40 mouse cellular contexts compared by ENCODE assay signal in the genomic region with DNA sequence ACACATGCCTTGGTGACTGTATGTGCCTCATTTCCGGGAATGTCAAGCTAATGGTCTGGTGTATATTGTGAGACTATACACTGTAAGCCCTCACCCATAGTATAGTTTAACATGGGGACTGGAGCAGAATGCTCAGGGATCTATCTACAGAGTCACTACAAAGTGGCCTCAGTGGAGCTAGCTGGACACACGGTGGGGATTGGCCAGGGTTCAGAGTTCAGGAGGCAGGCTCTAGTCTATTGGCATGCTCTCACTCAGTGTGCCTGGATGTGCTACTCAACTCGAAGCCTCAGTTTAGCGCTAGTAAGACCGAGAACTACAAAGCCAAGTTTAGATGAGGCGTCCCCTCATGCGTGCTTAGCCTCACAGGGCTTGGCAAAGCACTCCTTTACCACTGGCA. TPM values are rescaled to one million over a fixed set of nuclear protein-coding genes. Genes with fewer than 3 reads are reported as not detected.
"Had no signal": no experiment of that assay in that cellular context is flagged by ENCODE, and none has a peak within 500 bp of the region (broad histone marks: within the 10 kb centered on the region; RNA-seq: fewer than 3 reads in every experiment).

No protein-coding gene starts in this region.

- H3K9me3 ChIP-seq: forebrain, embryonic 15.5 days; heart, embryonic 10.5 days; heart, embryonic 13.5 days; heart, embryonic 15.5 days; kidney, embryonic 15.5 days; limb, embryonic 13.5 days; limb, embryonic 15.5 days; liver, embryonic 12.5 days had no signal

- H3K9ac ChIP-seq: forebrain, embryonic 15.5 days; forebrain, postnatal 0 days; heart, embryonic 13.5 days; heart, embryonic 15.5 days; kidney, embryonic 15.5 days; limb, embryonic 13.5 days; limb, embryonic 15.5 days; liver, embryonic 12.5 days; liver, embryonic 14.5 days had no signal

- ATAC-seq: forebrain, embryonic 15.5 days; forebrain, postnatal 0 days; hindbrain, postnatal 0 days; intestine, embryonic 16.5 days; liver, embryonic 12.5 days had no signal

- H3K4me1 ChIP-seq: forebrain, embryonic 15.5 days; liver, embryonic 12.5 days had no signal

- DNase-seq: forebrain, postnatal 0 days; gastrocnemius, postnatal 14 days; gastrocnemius, postnatal 36 days; heart, adult 18-20 months; heart, postnatal 14 days; heart, postnatal 36 days; kidney, adult 11 months; kidney, adult 8-10 months; kidney, postnatal 10 days; layer of hippocampus, adult 9-11 months; layer of hippocampus, postnatal 36 days; left cerebral cortex, postnatal 4 days had no signal

- H3K4me2 ChIP-seq: forebrain, embryonic 15.5 days; heart, embryonic 13.5 days; heart, embryonic 15.5 days; kidney, embryonic 15.5 days; limb, embryonic 13.5 days; limb, embryonic 15.5 days; liver, embryonic 12.5 days had no signal

- H3K27ac ChIP-seq: forebrain, embryonic 15.5 days; heart, embryonic 10.5 days; heart, embryonic 13.5 days; heart, embryonic 15.5 days; hindbrain, postnatal 0 days; kidney, embryonic 15.5 days; liver, embryonic 12.5 days; liver, embryonic 14.5 days had no signal

- H3K4me3 ChIP-seq: forebrain, embryonic 15.5 days; heart, embryonic 10.5 days; heart, embryonic 13.5 days; heart, embryonic 15.5 days; kidney, embryonic 15.5 days; limb, embryonic 13.5 days; limb, embryonic 15.5 days; liver, embryonic 12.5 days had no signal

- H3K27me3 ChIP-seq: forebrain, embryonic 15.5 days; heart, embryonic 13.5 days; heart, embryonic 15.5 days; kidney, embryonic 15.5 days; limb, embryonic 13.5 days; limb, embryonic 15.5 days; liver, embryonic 12.5 days had no signal

RNA-seq across cellular contexts. Expression of a gene that starts 49.6 kb away (rescaled TPM):
- total RNA-seq: forebrain, postnatal 0 days; gastrocnemius, adult 18-20 months; gastrocnemius, adult 8-10 months; gastrocnemius, postnatal 14 days; gastrocnemius, postnatal 36 days; heart, adult 18-20 months; heart, adult 8-10 months; heart, postnatal 14 days; heart, postnatal 36 days; hematopoietic stem cell, adult 5-6 weeks; hindbrain, postnatal 0 days; layer of hippocampus, adult 18-20 months; layer of hippocampus, adult 8-10 months; layer of hippocampus, postnatal 14 days; layer of hippocampus, postnatal 36 days; left cerebral cortex, adult 18-20 months; left cerebral cortex, adult 8-10 months; left cerebral cortex, postnatal 10 days; left cerebral cortex, postnatal 25 days; left cerebral cortex, postnatal 4 days had no signal
- polyA plus RNA-seq: forebrain, embryonic 15.5 days; forebrain, postnatal 0 days; gonadal fat pad, adult 2 months; heart, embryonic 10.5 days; heart, embryonic 13.5 days; heart, embryonic 15.5 days; heart, postnatal 0 days; hindbrain, embryonic 11.5 days; hindbrain, postnatal 0 days; intestine, embryonic 14.5 days; intestine, embryonic 16.5 days; kidney, embryonic 15.5 days; large intestine, adult 2 months; limb, embryonic 13.5 days; limb, embryonic 15.5 days; liver, embryonic 12.5 days; liver, embryonic 14.5 days; liver, embryonic 16.5 days had no signal
